Mouse (Mus musculus) heart, adult 8-10 months (tissue): ENCODE data around the gene Fam107b. TPM values are rescaled to one million over a fixed set of nuclear protein-coding genes. Genes with fewer than 3 reads are reported as not detected.
A peak's percentile ranks its signal among the peaks of the same experiment; 100 is the strongest.

Source experiments
- DNase-seq: peaks from one replicate; pipeline ENCODE4 v3.0.0; 2022; ENCODE audit warnings: low spot score
- total RNA-seq, 4 experiments: library from RNA; stranded (reverse); gene quantifications; 2 replicates each; pipeline ENCODE4 v1.2.4; 2022

The Fam107b gene
- total RNA-seq, 4 experiments from 2014 or later = 3.8 to 4.6 (median 4.1) TPM

- DNase-seq = no peak
These were observed 38.9 kb downstream of the Fam107b start for GRCm38 (mm10) chr2:3608868-3609854.

GRCm38 (mm10) chr2:3618446-3618845 lies 48.2 kb downstream of the Fam107b start:
- no peak for DNase-seq

- no peak for DNase-seq
These were observed 51.3 kb downstream of the Fam107b start for GRCm38 (mm10) chr2:3621568-3621967.

- no peak for DNase-seq
These were observed 51.9 kb downstream of the Fam107b start for GRCm38 (mm10) chr2:3622158-3622557.

- DNase-seq = no peak
These were observed 53.1 kb downstream of the Fam107b start for GRCm38 (mm10) chr2:3623207-3623980.

- no peak for DNase-seq
These were observed 53.8 kb downstream of the Fam107b start for GRCm38 (mm10) chr2:3623981-3624584.

- no peak for DNase-seq
These were observed 58.8 kb downstream of the Fam107b start for GRCm38 (mm10) chr2:3629096-3629495.

- DNase-seq = no peak
These were observed 59.5 kb downstream of the Fam107b start for GRCm38 (mm10) chr2:3629741-3630140.

GRCm38 (mm10) chr2:3630769-3631477 lies 60.6 kb downstream of the Fam107b start:
- DNase-seq = no peak

GRCm38 (mm10) chr2:3633137-3633536 lies 62.8 kb downstream of the Fam107b start:
- no peak for DNase-seq

- DNase-seq = no peak
These were observed 66.5 kb downstream of the Fam107b start for GRCm38 (mm10) chr2:3636771-3637170.

GRCm38 (mm10) chr2:3641001-3641770 lies 70.9 kb downstream of the Fam107b start:
- DNase-seq = no peak

GRCm38 (mm10) chr2:3642949-3643348 lies 72.7 kb downstream of the Fam107b start:
- no peak for DNase-seq

GRCm38 (mm10) chr2:3645741-3646140 lies 75.5 kb downstream of the Fam107b start:
- DNase-seq = no peak

- no peak for DNase-seq
These were observed 78.9 kb downstream of the Fam107b start for GRCm38 (mm10) chr2:3649171-3649570.

GRCm38 (mm10) chr2:3654606-3655005 lies 84.3 kb downstream of the Fam107b start:
- DNase-seq = no peak

GRCm38 (mm10) chr2:3656091-3656490 lies 85.8 kb downstream of the Fam107b start:
- DNase-seq = no peak

- DNase-seq = peak; percentile 10
These were observed 86.5 kb downstream of the Fam107b start for GRCm38 (mm10) chr2:3656834-3657233.

- DNase-seq = no peak
These were observed 87.1 kb downstream of the Fam107b start for GRCm38 (mm10) chr2:3657376-3657775.
